Mouse (Mus musculus): Measurements from ENCODE around the gene Wdr35.
"Not testable (repeated sequence)": the region's sequence is repeated elsewhere in the genome, so short reads cannot be mapped to it uniquely, and the experiment has no call there.

Wdr35 gene

GRCm38 (mm10) chr12:9007146-9007545 is 33.5 kb downstream of the Wdr35 start:
- no peak for DNase-seq (ENCODE audit: low read depth in 2 of 2, low spot score in 2 of 2)

GRCm38 (mm10) chr12:9007811-9008210 is 34.1 kb downstream of the Wdr35 start:
- no peak for DNase-seq (ENCODE audit: low read depth in 2 of 2, low spot score in 2 of 2)

- no peak for DNase-seq (ENCODE audit: low read depth in 2 of 2, low spot score in 2 of 2)
These were observed 36.6 kb downstream of the Wdr35 start for GRCm38 (mm10) chr12:9010311-9010710.

- no peak for DNase-seq (ENCODE audit: low read depth in 2 of 2, low spot score in 2 of 2)
These were observed 42.7 kb downstream of the Wdr35 start for GRCm38 (mm10) chr12:9016376-9016775.

GRCm38 (mm10) chr12:9020431-9020830 is 46.7 kb downstream of the Wdr35 start:
- no peak for DNase-seq (ENCODE audit: low read depth in 2 of 2, low spot score in 2 of 2)

- DNase-seq (ENCODE audit: low read depth in 2 of 2, low spot score in 2 of 2) = no peak
These were observed 47.3 kb downstream of the Wdr35 start for GRCm38 (mm10) chr12:9020986-9021385.

- DNase-seq (ENCODE audit: low read depth in 2 of 2, low spot score in 2 of 2) = no peak
These were observed 49.3 kb downstream of the Wdr35 start for GRCm38 (mm10) chr12:9023031-9023430.

- no peak for DNase-seq (ENCODE audit: low read depth in 2 of 2, low spot score in 2 of 2)
These were observed 50.4 kb downstream of the Wdr35 start for GRCm38 (mm10) chr12:9024071-9024470.

- no peak for DNase-seq (ENCODE audit: low read depth in 2 of 2, low spot score in 2 of 2)
These were observed 51.0 kb downstream of the Wdr35 start for GRCm38 (mm10) chr12:9024736-9025135.

GRCm38 (mm10) chr12:9026843-9027242 is 53.2 kb downstream of the Wdr35 start:
- no peak for DNase-seq (ENCODE audit: low read depth in 2 of 2, low spot score in 2 of 2)

GRCm38 (mm10) chr12:9028816-9029215 is 55.1 kb downstream of the Wdr35 start:
- DNase-seq (ENCODE audit: low read depth in 2 of 2, low spot score in 2 of 2) = not testable (repeated sequence)

- DNase-seq (ENCODE audit: low read depth in 2 of 2, low spot score in 2 of 2) = no peak
These were observed 55.8 kb downstream of the Wdr35 start for GRCm38 (mm10) chr12:9029506-9029887.

- DNase-seq (ENCODE audit: low read depth in 2 of 2, low spot score in 2 of 2) = peak; percentile 94 to 96
These were observed 56.4 kb downstream of the Wdr35 start, which contains the start of gene Ttc32 for GRCm38 (mm10) chr12:9029888-9030723. Gene Ttc32 (plus strand): TSS chr12:9029997.

- DNase-seq (ENCODE audit: low read depth in 2 of 2, low spot score in 2 of 2) = no peak
These were observed 57.5 kb downstream of the Wdr35 start for GRCm38 (mm10) chr12:9031166-9031565.

- DNase-seq (ENCODE audit: low read depth in 2 of 2, low spot score in 2 of 2) = no peak
These were observed 59.4 kb downstream of the Wdr35 start for GRCm38 (mm10) chr12:9033140-9033539.

- DNase-seq (ENCODE audit: low read depth in 2 of 2, low spot score in 2 of 2) = no peak
These were observed 62.7 kb downstream of the Wdr35 start for GRCm38 (mm10) chr12:9036409-9036808.

- DNase-seq (ENCODE audit: low read depth in 2 of 2, low spot score in 2 of 2) = no peak
These were observed 66.5 kb downstream of the Wdr35 start for GRCm38 (mm10) chr12:9040177-9040576.

GRCm38 (mm10) chr12:9040686-9041085 is 67.0 kb downstream of the Wdr35 start:
- no peak for DNase-seq (ENCODE audit: low read depth in 2 of 2, low spot score in 2 of 2)

GRCm38 (mm10) chr12:9042316-9042715 is 68.6 kb downstream of the Wdr35 start:
- DNase-seq (ENCODE audit: low read depth in 2 of 2, low spot score in 2 of 2) = no peak

GRCm38 (mm10) chr12:9042759-9043158 is 69.1 kb downstream of the Wdr35 start:
- DNase-seq (ENCODE audit: low read depth in 2 of 2, low spot score in 2 of 2) = no peak

GRCm38 (mm10) chr12:9044666-9045065 is 71.0 kb downstream of the Wdr35 start:
- no peak for DNase-seq (ENCODE audit: low read depth in 2 of 2, low spot score in 2 of 2)

GRCm38 (mm10) chr12:9046674-9047073 is 73.0 kb downstream of the Wdr35 start:
- no peak for DNase-seq (ENCODE audit: low read depth in 2 of 2, low spot score in 2 of 2)

GRCm38 (mm10) chr12:9048090-9048489 is 74.4 kb downstream of the Wdr35 start:
- DNase-seq (ENCODE audit: low read depth in 2 of 2, low spot score in 2 of 2) = no peak

Measured in CD8-positive naive resting alpha-beta T cell, adult 2 months (primary cell).